21 mouse cellular contexts compared by ENCODE assay signal in genomic region chr1:192341774-192342173, GRCm38 (mm10).
A peak's percentile ranks its signal among the peaks of the same experiment; 100 is the strongest.
DNase-seq lines count a peak whose midpoint lies in the region; ATAC-seq and TF ChIP-seq lines count a peak whose summit lies in the region.
"Had no signal": no experiment of that assay in that cellular context is flagged by ENCODE, and none has a peak within 500 bp of the region (broad histone marks: within the 10 kb centered on the region; RNA-seq: fewer than 3 reads in every experiment).

No protein-coding gene starts in this region.

- H3K4me1 ChIP-seq in liver, embryonic 11.5 days (replicated peaks; ENCODE audit: control insufficient read depth, insufficient read depth, low read length): no peaks in the 10 kb centered on the region
- H3K4me1 ChIP-seq: forebrain, embryonic 10.5 days; forebrain, embryonic 13.5 days; heart, embryonic 13.5 days had no signal

- no peaks in the 10 kb centered on the region; the same call in 1 of the 2 replicates for H3K27me3 ChIP-seq in liver, embryonic 11.5 days (replicated peaks; ENCODE audit: control insufficient read depth, insufficient read depth, low read length)
- H3K27me3 ChIP-seq: forebrain, embryonic 13.5 days had no signal

- no peak overlapping the region for H3K4me3 ChIP-seq in layer of hippocampus, adult 2 months
- no peak overlapping the region for H3K4me3 ChIP-seq in liver, embryonic 11.5 days (ENCODE audit: low read depth, low read length)
- H3K4me3 ChIP-seq: forebrain, embryonic 10.5 days; forebrain, embryonic 13.5 days; heart, adult 2 months; heart, embryonic 10.5 days; heart, embryonic 13.5 days had no signal

- peak; percentile 69 for ATAC-seq in frontal cortex, adult (ENCODE audit: low TSS enrichment)
- ATAC-seq in liver, embryonic 11.5 days (replicated peaks; ENCODE audit: low FRiP score): no peak
- ATAC-seq: activated CD4-positive, CD25-positive, alpha-beta regulatory T cell, adult 4 months; forebrain, embryonic 13.5 days; forebrain, embryonic 16.5 days; hindbrain, postnatal 0 days had no signal

- WGBS in liver, embryonic 11.5 days: 76% methylated on average over 4 of the region's 4 CpGs

- H3K36me3 ChIP-seq in liver, embryonic 11.5 days (ENCODE audit: control insufficient read depth, insufficient read depth, low read length): no peaks in the 10 kb centered on the region
- H3K36me3 ChIP-seq: forebrain, embryonic 10.5 days; heart, embryonic 10.5 days; heart, embryonic 13.5 days had no signal

- H3K27ac ChIP-seq in layer of hippocampus, adult 2 months: peak overlapping the region; percentile 58
- H3K27ac ChIP-seq in liver, embryonic 11.5 days (ENCODE audit: low read depth, low read length): no peak overlapping the region
- H3K27ac ChIP-seq: forebrain, embryonic 10.5 days; forebrain, embryonic 13.5 days; heart, adult 2 months; heart, embryonic 10.5 days; heart, embryonic 13.5 days; hindbrain, embryonic 14.5 days; hindbrain, postnatal 0 days had no signal

- no peaks in the 10 kb centered on the region for H3K9me3 ChIP-seq in liver, embryonic 11.5 days (ENCODE audit: control insufficient read depth, low read length)
- H3K9me3 ChIP-seq: heart, embryonic 10.5 days had no signal

- H3K9ac ChIP-seq in liver, embryonic 11.5 days (ENCODE audit: low read depth, low read length): no peak overlapping the region
- H3K9ac ChIP-seq: forebrain, embryonic 13.5 days; heart, embryonic 13.5 days; hindbrain, embryonic 14.5 days had no signal

- DNase-seq in frontal cortex, postnatal 10 days (ENCODE audit: low spot score in 2 of 2): no peak
- peak; percentile 33 to 37 for DNase-seq in layer of hippocampus, adult 2 months (ENCODE audit: low spot score in 2 of 2)
- no peak for DNase-seq in layer of hippocampus, adult 8-10 months (ENCODE audit: low spot score in 2 of 2)
- DNase-seq in brain, adult 2 months (ENCODE audit: low read depth, low spot score): peak; percentile 82
- no peak for DNase-seq in liver, embryonic 11.5 days (ENCODE audit: low spot score)
- DNase-seq: adrenal gland, adult 8-10 months; adrenal gland, postnatal 25 days; cerebellum, adult 9-10 months; gastrocnemius, postnatal 25 days; heart, adult 2 months; heart, postnatal 14 days; heart, postnatal 4 days had no signal

- no peak overlapping the region for H3K4me2 ChIP-seq in liver, embryonic 11.5 days
- H3K4me2 ChIP-seq: forebrain, embryonic 13.5 days; heart, embryonic 13.5 days; hindbrain, embryonic 14.5 days had no signal

- no peak for TF ChIP-seq CTCF in layer of hippocampus, adult 2 months (conservative IDR thresholded peaks at IDR 0.05)

Comparison
In these comparisons a context has a peak if more than half of its experiments do, and no peak if none do; other contexts are left out.
1. DNase-seq: peak in layer of hippocampus, adult 2 months (2 of 2) and brain, adult 2 months (single experiment); none in frontal cortex, postnatal 10 days (0 of 2), layer of hippocampus, adult 8-10 months (0 of 2) and liver, embryonic 11.5 days (single experiment).